Mouse (Mus musculus): ENCODE data around the gene Btbd35f30.
"Not testable (repeated sequence)": the region's sequence is repeated elsewhere in the genome, so short reads cannot be mapped to it uniquely, and the experiment has no call there.

Gene Btbd35f30

GRCm38 (mm10) chrX:32894325-32894724 lies at the start of gene Btbd35f30:
Gene Btbd35f30, plus strand, starts transcription at chrX:32894625.
- not testable (repeated sequence) for DNase-seq

DNA sequence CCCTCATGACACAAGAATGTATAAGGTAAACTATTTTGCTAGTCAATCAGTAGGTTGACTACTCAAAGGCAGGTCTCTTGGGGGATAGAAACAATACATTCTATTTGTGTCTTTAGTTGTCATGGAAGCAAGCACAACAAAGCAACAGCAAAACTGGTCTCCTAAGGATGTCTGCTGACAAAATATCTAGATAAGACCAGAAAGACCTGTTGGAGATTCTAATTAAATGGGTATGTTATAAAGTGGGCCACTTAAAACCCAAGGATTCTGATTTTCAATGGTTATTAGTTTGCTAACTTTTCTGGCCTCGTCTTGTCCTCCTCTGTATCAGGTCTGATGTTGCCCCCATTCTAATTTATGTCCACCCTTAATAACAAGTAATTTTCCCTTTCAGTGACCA lies 47.0 kb downstream of the Btbd35f30 start, which contains the start of gene Gm21789:
Gm21789 (plus strand) TSS at position 301 of the 400 bp plus-strand sequence.
- not testable (repeated sequence) for DNase-seq
